Mouse (Mus musculus) embryonic stem cell, embryonic (primary cell): Measurements from ENCODE around the gene Ccdc172.

ENCODE experiments used
- CTCF ChIA-PET, 4 experiments: fragments of 300-600 bp in 2 of 4; fragments of 350-600 bp in 2 of 4; sonication (Branson Sonifier 250); formaldehyde crosslinking; loops; one replicate each; lab custom pipeline; 2022; ENCODE audit warnings: inconsistent platforms in 2 of 4; lab: Charles Lee
- POLR2A ChIA-PET, 4 experiments: fragments of 300-600 bp in 2 of 4; fragments of 350-600 bp in 2 of 4; sonication (Branson Sonifier 250); formaldehyde crosslinking; loops; one replicate each; lab custom pipeline; 2022; ENCODE audit warnings: antibody characterized with exemption in 4 of 4, inconsistent platforms in 1 of 4; lab: Charles Lee

The Ccdc172 gene

GRCm38 (mm10) chr19:58511818-58512217 is at the start of gene Ccdc172:
Ccdc172 (plus strand) TSS chr19:58511993.
- POLR2A ChIA-PET: interaction anchor here in 1 of 4 experiments (0.9 kb wide), 1 partner anchor 25 kb away, joined by 4 read pairs; no protein-coding TSS in a partner anchor
- CTCF ChIA-PET: no interaction called here

- ChIA-PET CTCF (interaction anchor here in 2 of 4 experiments (0.5 to 1.3 kb wide), 2 partner anchors 10 to 25 kb away, joined by 4 to 5 read pairs; no protein-coding TSS in a partner anchor), POLR2A (no interaction called here)
These were observed 48.0 kb upstream of the Ccdc172 start for GRCm38 (mm10) chr19:58463755-58464154.

- CTCF ChIA-PET: interaction anchor here in 2 of 4 experiments (1.0 to 1.7 kb wide), 3 partner anchors 104 to 470 kb away, joined by 3 to 13 read pairs (median 8); no protein-coding TSS in a partner anchor
- POLR2A ChIA-PET: interaction anchor here in 1 of 4 experiments (0.6 kb wide), 1 partner anchor 77 kb away, joined by 3 read pairs; no protein-coding TSS in a partner anchor
These were observed 43.5 kb upstream of the Ccdc172 start for GRCm38 (mm10) chr19:58468331-58468730.

GRCm38 (mm10) chr19:58469421-58469820 is 42.4 kb upstream of the Ccdc172 start:
- ChIA-PET POLR2A (interaction anchor here in 1 of 4 experiments (0.7 kb wide), 1 partner anchor 243 kb away, joined by 3 read pairs; no protein-coding TSS in a partner anchor), CTCF (interaction anchor here (0.5 to 1.7 kb wide), 25 partner anchors 8 to 745 kb away, joined by 3 to 13 read pairs (median 3); partner anchors contain the start of gene Gfra1 (in 1 of the 4))

GRCm38 (mm10) chr19:58474251-58474650 is 37.5 kb upstream of the Ccdc172 start:
- CTCF ChIA-PET: no interaction called here
- POLR2A ChIA-PET: interaction anchor here in 2 of 4 experiments (0.6 kb wide), 2 partner anchors 286 to 1039 kb away, joined by 3 to 6 read pairs; no protein-coding TSS in a partner anchor

- ChIA-PET CTCF (interaction anchor here in 1 of 4 experiments (0.6 kb wide), 1 partner anchor 18 kb away, joined by 4 read pairs; no protein-coding TSS in a partner anchor), POLR2A (no interaction called here)
These were observed 29.3 kb upstream of the Ccdc172 start for GRCm38 (mm10) chr19:58482373-58482977.

- POLR2A ChIA-PET: no interaction called here
- CTCF ChIA-PET: interaction anchor here in 1 of 4 experiments (0.6 kb wide), 1 partner anchor 259 kb away, joined by 3 read pairs; no protein-coding TSS in a partner anchor
These were observed 25.1 kb upstream of the Ccdc172 start for GRCm38 (mm10) chr19:58486686-58487085.

GRCm38 (mm10) chr19:58497106-58497505 is 14.7 kb upstream of the Ccdc172 start:
- POLR2A ChIA-PET: no interaction called here

GRCm38 (mm10) chr19:58499420-58499966 is 12.3 kb upstream of the Ccdc172 start:
- CTCF ChIA-PET: interaction anchor here in 2 of 4 experiments (0.6 to 1.4 kb wide), 3 partner anchors 13 to 633 kb away, joined by 3 read pairs; no protein-coding TSS in a partner anchor

More at GRCm38 (mm10) chr19:58497106-58497505, 14.7 kb upstream of the Ccdc172 start:
- CTCF ChIA-PET: interaction anchor here in 1 of 4 experiments (0.6 kb wide), 1 partner anchor 10 kb away, joined by 4 read pairs; no protein-coding TSS in a partner anchor

GRCm38 (mm10) chr19:58500049-58500448 is 11.7 kb upstream of the Ccdc172 start:
- CTCF ChIA-PET: interaction anchor here in 3 of 4 experiments (0.6 kb wide), 3 partner anchors 17 to 1752 kb away, joined by 4 to 11 read pairs (median 4); no protein-coding TSS in a partner anchor
- POLR2A ChIA-PET: interaction anchor here in 1 of 4 experiments (0.7 kb wide), 1 partner anchor 337 kb away, joined by 3 read pairs; no protein-coding TSS in a partner anchor

More at GRCm38 (mm10) chr19:58499420-58499966, 12.3 kb upstream of the Ccdc172 start:
- POLR2A ChIA-PET: no interaction called here

- ChIA-PET POLR2A (no interaction called here), CTCF (no interaction called here)
These were observed 9.9 kb downstream of the Ccdc172 start for GRCm38 (mm10) chr19:58521696-58522095.

GRCm38 (mm10) chr19:58523736-58524394 is 12.1 kb downstream of the Ccdc172 start:
- ChIA-PET POLR2A (no interaction called here), CTCF (no interaction called here)

- ChIA-PET CTCF (no interaction called here), POLR2A (no interaction called here)
These were observed 13.9 kb downstream of the Ccdc172 start for GRCm38 (mm10) chr19:58525457-58526239.

GRCm38 (mm10) chr19:58533077-58533476 is 21.3 kb downstream of the Ccdc172 start:
- POLR2A ChIA-PET: no interaction called here
- CTCF ChIA-PET: no interaction called here

- ChIA-PET POLR2A (interaction anchor here in 3 of 4 experiments (1.2 to 1.3 kb wide), 3 partner anchors 10 to 140 kb away, joined by 3 to 4 read pairs (median 3); partner anchors contain the start of gene Ccdc172 (in 1 of the 3)), CTCF (no interaction called here)
These were observed 24.9 kb downstream of the Ccdc172 start for GRCm38 (mm10) chr19:58536691-58537090.

GRCm38 (mm10) chr19:58540396-58540795 is 28.6 kb downstream of the Ccdc172 start:
- ChIA-PET CTCF (no interaction called here), POLR2A (no interaction called here)

- ChIA-PET POLR2A (interaction anchor here in 1 of 4 experiments (0.6 kb wide), 1 partner anchor 720 kb away, joined by 3 read pairs; no protein-coding TSS in a partner anchor), CTCF (no interaction called here)
These were observed 36.6 kb downstream of the Ccdc172 start for GRCm38 (mm10) chr19:58548367-58548766.

GRCm38 (mm10) chr19:58550489-58550888 is 38.7 kb downstream of the Ccdc172 start:
- ChIA-PET CTCF (no interaction called here), POLR2A (no interaction called here)
